Mouse (Mus musculus) c-Kit-positive CD71-positive TER-119-negative erythroid progenitor cells, embryonic 14.5 days (primary cell): ENCODE results near the gene Sprtn.

Experiments used
- DNase-seq: peaks from one replicate; pipeline ENCODE4 v3.0.0-alpha.2; 2013; ENCODE audit warnings: low read depth

Gene Sprtn

GRCm38 (mm10) chr8:124903198-124903597 lies 5.5 kb downstream of the Sprtn start:
- no peak for DNase-seq

GRCm38 (mm10) chr8:124905482-124905881 lies 7.8 kb downstream of the Sprtn start:
- no peak for DNase-seq

GRCm38 (mm10) chr8:124909936-124910335 lies 12.2 kb downstream of the Sprtn start:
- DNase-seq, result no peak

- DNase-seq, result no peak
These were observed 12.7 kb downstream of the Sprtn start for GRCm38 (mm10) chr8:124910349-124910748.

- DNase-seq, result no peak
These were observed 14.5 kb downstream of the Sprtn start for GRCm38 (mm10) chr8:124911938-124912872.

GRCm38 (mm10) chr8:124914061-124914460 lies 16.4 kb downstream of the Sprtn start:
- no peak for DNase-seq

GRCm38 (mm10) chr8:124917741-124918484 lies 20.2 kb downstream of the Sprtn start:
- DNase-seq, result no peak

GRCm38 (mm10) chr8:124921369-124922279 lies 23.9 kb downstream of the Sprtn start:
- DNase-seq, result no peak

- no peak for DNase-seq
These were observed 24.9 kb downstream of the Sprtn start for GRCm38 (mm10) chr8:124922490-124923089.

- DNase-seq, result no peak
These were observed 26.4 kb downstream of the Sprtn start for GRCm38 (mm10) chr8:124923971-124924652.

- DNase-seq, result no peak
These were observed 28.0 kb downstream of the Sprtn start for GRCm38 (mm10) chr8:124925544-124926266.

GRCm38 (mm10) chr8:124926351-124926771 lies 28.7 kb downstream of the Sprtn start:
- no peak for DNase-seq

- no peak for DNase-seq
These were observed 31.3 kb downstream of the Sprtn start for GRCm38 (mm10) chr8:124929006-124929405.

GRCm38 (mm10) chr8:124930086-124930485 lies 32.4 kb downstream of the Sprtn start:
- no peak for DNase-seq

- no peak for DNase-seq
These were observed 33.0 kb downstream of the Sprtn start for GRCm38 (mm10) chr8:124930649-124931048.

GRCm38 (mm10) chr8:124932435-124932834 lies 34.7 kb downstream of the Sprtn start:
- DNase-seq, result no peak

- DNase-seq, result no peak
These were observed 37.4 kb downstream of the Sprtn start for GRCm38 (mm10) chr8:124935116-124935515.

GRCm38 (mm10) chr8:124936699-124937098 lies 39.0 kb downstream of the Sprtn start:
- DNase-seq, result no peak

GRCm38 (mm10) chr8:124937293-124937692 lies 39.6 kb downstream of the Sprtn start:
- DNase-seq, result no peak

- no peak for DNase-seq
These were observed 46.1 kb downstream of the Sprtn start for GRCm38 (mm10) chr8:124943801-124944200.
